Mouse (Mus musculus) embryonic facial prominence, embryonic 11.5 days (tissue): ENCODE data around the gene Adamts17. TPM values are rescaled to one million over a fixed set of nuclear protein-coding genes. Genes with fewer than 3 reads are reported as not detected.

ENCODE experiments used
- ATAC-seq: fragments of 200-750 bp; cut with Nextera tagmentation; replicated peaks from 2 replicates; pipeline ENCODE4 v1.8.0; 2017; ENCODE audit warnings: low read depth; ENCODE audit not compliant: insufficient number of reproducible peaks, low FRiP score, low TSS enrichment
- DNase-seq: peaks from one replicate; pipeline ENCODE4 v3.0.0-alpha.2; 2015; ENCODE audit warnings: low spot score
- H3K27ac ChIP-seq: fragments of 300-500 bp; sonication (generic); replicated peaks from 2 replicates; pipeline ENCODE4 v1.5.1; 2014; ENCODE audit warnings: mild to moderate bottlenecking, low read depth, low read length, control low read depth
- H3K27me3 ChIP-seq: fragments of 300-500 bp; sonication (generic); 2 replicates; pipeline ENCODE4 v1.6.1; 2014; ENCODE audit warnings: mild to moderate bottlenecking, low read length, moderate library complexity, mixed read lengths; ENCODE audit not compliant: control insufficient read depth, insufficient read depth
- H3K36me3 ChIP-seq: fragments of 300-500 bp; sonication (generic); replicated peaks from 2 replicates; pipeline ENCODE4 v1.6.1; 2014; ENCODE audit warnings: low read depth, mild to moderate bottlenecking, low read length, moderate library complexity, mixed read lengths; ENCODE audit not compliant: control insufficient read depth, insufficient read depth
- H3K4me1 ChIP-seq: fragments of 300-500 bp; sonication (generic); 2 replicates; pipeline ENCODE4 v1.6.1; 2014; ENCODE audit warnings: low read length, mixed read lengths; ENCODE audit not compliant: control insufficient read depth, insufficient read depth
- H3K4me2 ChIP-seq: fragments of 300-500 bp; sonication (generic); 2 replicates; pipeline ENCODE4 v1.6.1; 2014; ENCODE audit warnings: low read depth, mild to moderate bottlenecking, control low read depth, low read length, moderate library complexity
- H3K4me3 ChIP-seq: fragments of 300-500 bp; sonication (generic); 2 replicates; pipeline ENCODE4 v1.5.1; 2014; ENCODE audit warnings: low read depth, low read length, control low read depth
- H3K9ac ChIP-seq: fragments of 300-500 bp; sonication (generic); replicated peaks from 2 replicates; pipeline ENCODE4 v1.6.1; 2014; ENCODE audit warnings: mild to moderate bottlenecking, control low read depth, low read length
- H3K9me3 ChIP-seq: fragments of 300-500 bp; sonication (generic); replicated peaks from 2 replicates; pipeline ENCODE4 v1.6.1; 2016; ENCODE audit warnings: mild to moderate bottlenecking, low read length, inconsistent platforms, mixed read lengths; ENCODE audit not compliant: control insufficient read depth
- WGBS: fragments of 180-500 bp; shearing (Covaris S2); extraction: QIAGEN DNeasy Blood & Tissue Kit; methylation state at CpG from one replicate; pipeline ENCODE4 v1.1.7; 2014; 5-methylcytosine and 5-hydroxymethylcytosine counted together
- polyA plus RNA-seq: library from polyadenylated mRNA; unstranded; fragments of >200 nt; fragmentation: Nextera tagmentation; extraction: Ambion mirVana; gene quantifications from 2 replicates; pipeline ENCODE4 v1.2.1, GENCODE M21; 2014

Gene Adamts17
- polyA plus RNA-seq, 1 experiment from 2014 or later = 3.0 TPM

- no peak overlapping the region for H3K9ac ChIP-seq
- 83% methylated on average over 9 of the region's 9 CpGs for WGBS
- no peak overlapping the region for H3K4me3 ChIP-seq
- no peak overlapping the region for H3K4me2 ChIP-seq
- ATAC-seq (no peak), DNase-seq (no peak)
- no peaks in the 10 kb centered on the region for H3K9me3 ChIP-seq
- H3K36me3 ChIP-seq = no peaks in the 10 kb centered on the region
- H3K4me1 ChIP-seq = no peaks in the 10 kb centered on the region
- H3K27ac ChIP-seq = no peak overlapping the region
- no peaks in the 10 kb centered on the region for H3K27me3 ChIP-seq
Measured at GRCm38 (mm10) chr7:66847299-66847698, 7.8 kb downstream of the Adamts17 start.

- no peak overlapping the region for H3K4me2 ChIP-seq
- no peak for DNase-seq
Measured at GRCm38 (mm10) chr7:66849316-66849715, 9.8 kb downstream of the Adamts17 start.

GRCm38 (mm10) chr7:66852164-66852563 lies 12.6 kb downstream of the Adamts17 start:
- whole genome bisulfite sequencing = 66% methylated on average over 3 of the region's 3 CpGs
- H3K9ac ChIP-seq = no peak overlapping the region
- no peak overlapping the region for H3K4me3 ChIP-seq
- DNase-seq (no peak), ATAC-seq (no peak)
- no peaks in the 10 kb centered on the region for H3K27me3 ChIP-seq
- no peaks in the 10 kb centered on the region for H3K4me1 ChIP-seq
- H3K4me2 ChIP-seq = no peak overlapping the region
- H3K27ac ChIP-seq = no peak overlapping the region
- H3K9me3 ChIP-seq = no peaks in the 10 kb centered on the region
- H3K36me3 ChIP-seq = no peaks in the 10 kb centered on the region

More at GRCm38 (mm10) chr7:66849316-66849715, 9.8 kb downstream of the Adamts17 start:
- no peak for ATAC-seq
- Histone ChIP-seq H3K27ac (no peak overlapping the region), H3K4me1 (no peaks in the 10 kb centered on the region), H3K4me3 (no peak overlapping the region), H3K9ac (no peak overlapping the region), H3K36me3 (no peaks in the 10 kb centered on the region), H3K27me3 (no peaks in the 10 kb centered on the region), H3K9me3 (no peaks in the 10 kb centered on the region)
- WGBS = 95% methylated on average over 6 of the region's 6 CpGs

GRCm38 (mm10) chr7:66857610-66858009 lies 18.1 kb downstream of the Adamts17 start:
- no peaks in the 10 kb centered on the region for H3K36me3 ChIP-seq
- DNase-seq = no peak
- H3K27ac ChIP-seq = no peak overlapping the region
- no peaks in the 10 kb centered on the region for H3K9me3 ChIP-seq
- 73% methylated on average over 1 of the region's 1 CpGs for WGBS
- H3K27me3 ChIP-seq = no peaks in the 10 kb centered on the region
- H3K4me2 ChIP-seq = no peak overlapping the region
- H3K4me1 ChIP-seq = no peaks in the 10 kb centered on the region
- no peak for ATAC-seq
- no peak overlapping the region for H3K9ac ChIP-seq
- H3K4me3 ChIP-seq = no peak overlapping the region

- peak; percentile 67 for DNase-seq
- Histone ChIP-seq H3K4me3 (no peak overlapping the region), H3K9me3 (no peaks in the 10 kb centered on the region), H3K36me3 (no peaks in the 10 kb centered on the region), H3K9ac (no peak overlapping the region), H3K27ac (0 out of 2 replicates have a peak overlapping the region, but pooled peaks have one; percentile 23), H3K27me3 (no peaks in the 10 kb centered on the region), H3K4me1 (no peaks in the 10 kb centered on the region), H3K4me2 (no peak overlapping the region)
- peak; percentile 58 for ATAC-seq
- WGBS = 51% methylated on average over 12 of the region's 12 CpGs
Measured at GRCm38 (mm10) chr7:66858247-66859075, 18.9 kb downstream of the Adamts17 start.

- Histone ChIP-seq H3K9me3 (no peaks in the 10 kb centered on the region), H3K4me1 (no peaks in the 10 kb centered on the region), H3K4me3 (no peak overlapping the region), H3K27me3 (no peaks in the 10 kb centered on the region), H3K36me3 (no peaks in the 10 kb centered on the region), H3K4me2 (no peak overlapping the region), H3K9ac (no peak overlapping the region), H3K27ac (no peak overlapping the region)
- no peak for ATAC-seq
- 78% methylated on average over 5 of the region's 5 CpGs for WGBS
- no peak for DNase-seq
Measured at GRCm38 (mm10) chr7:66859220-66859619, 19.7 kb downstream of the Adamts17 start.

GRCm38 (mm10) chr7:66866944-66867718 lies 27.6 kb downstream of the Adamts17 start:
- 79% methylated on average over 19 of the region's 19 CpGs for WGBS
- Histone ChIP-seq H3K36me3 (no peaks in the 10 kb centered on the region), H3K9me3 (no peaks in the 10 kb centered on the region), H3K9ac (no peak overlapping the region), H3K4me1 (no peaks in the 10 kb centered on the region), H3K4me2 (no peak overlapping the region), H3K27me3 (no peaks in the 10 kb centered on the region), H3K4me3 (no peak overlapping the region), H3K27ac (no peak overlapping the region)
- DNase-seq (no peak), ATAC-seq (no peak)
